Mouse (Mus musculus): ENCODE results near the gene Sstr5.

Gene Sstr5

GRCm38 (mm10) chr17:25472044-25472443 lies 25.0 kb downstream of the Sstr5 start:
- no peak for DNase-seq

DNA sequence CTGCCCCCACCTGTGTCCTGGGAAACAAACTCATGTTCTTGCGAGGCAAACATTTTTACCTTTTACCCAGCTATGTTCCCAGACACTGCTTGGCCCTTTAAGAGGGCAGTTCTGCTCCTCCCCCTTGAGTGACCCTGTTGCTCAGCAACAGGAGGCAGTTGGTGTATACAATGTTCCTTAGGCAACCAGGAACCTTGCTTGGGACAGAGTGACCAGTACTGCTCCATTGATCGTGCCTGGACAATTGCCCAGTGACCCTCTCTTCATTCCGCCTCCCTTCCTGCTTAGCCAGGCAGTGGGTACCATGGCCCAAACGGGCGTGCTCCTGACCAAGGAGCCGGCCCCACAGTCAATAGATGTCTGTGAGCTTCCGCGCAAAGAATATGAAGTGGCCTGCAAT lies 25.7 kb downstream of the Sstr5 start:
- peak; percentile 28 for DNase-seq

DNA sequence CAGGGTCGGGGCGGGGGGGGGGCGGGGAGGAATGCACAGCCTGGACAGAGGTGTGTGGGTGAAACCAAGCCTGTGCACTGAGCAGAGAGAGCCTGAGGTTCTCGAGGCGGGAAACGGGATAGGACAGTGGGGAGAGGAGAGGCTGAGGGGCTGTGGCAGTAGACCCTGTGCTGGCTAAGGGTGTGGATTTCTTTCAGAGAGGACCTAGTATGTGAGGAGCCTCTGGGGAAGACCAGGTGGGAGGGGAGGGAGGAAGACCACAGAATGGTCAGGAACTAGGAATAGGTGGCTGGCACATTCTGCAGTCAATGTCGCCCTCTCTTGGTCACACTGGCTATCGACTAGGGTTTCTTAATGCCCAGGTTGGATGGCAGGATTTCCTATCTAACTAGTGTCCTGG lies 27.3 kb downstream of the Sstr5 start:
- peak; percentile 70 for DNase-seq

DNA sequence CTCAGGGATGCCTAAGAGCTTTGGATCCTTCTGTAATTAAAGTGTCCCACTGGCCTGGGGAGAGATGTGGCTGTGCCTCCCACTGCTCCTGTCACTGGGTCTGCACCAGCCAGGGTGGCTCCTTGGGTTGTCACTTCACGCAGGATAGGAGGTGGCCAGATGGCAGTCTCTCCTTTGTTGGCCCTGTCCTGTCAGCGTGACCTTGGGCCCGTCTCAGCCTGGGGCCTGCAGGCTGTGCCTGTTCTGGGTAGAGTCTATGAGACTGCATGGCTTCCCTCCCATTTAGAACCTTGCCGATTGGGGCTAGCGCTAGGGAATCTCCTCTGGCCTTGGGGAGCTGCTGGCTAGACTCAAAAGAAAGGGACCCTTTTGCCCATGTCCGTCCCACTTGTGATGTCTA lies 28.8 kb downstream of the Sstr5 start:
- no peak for DNase-seq

DNA sequence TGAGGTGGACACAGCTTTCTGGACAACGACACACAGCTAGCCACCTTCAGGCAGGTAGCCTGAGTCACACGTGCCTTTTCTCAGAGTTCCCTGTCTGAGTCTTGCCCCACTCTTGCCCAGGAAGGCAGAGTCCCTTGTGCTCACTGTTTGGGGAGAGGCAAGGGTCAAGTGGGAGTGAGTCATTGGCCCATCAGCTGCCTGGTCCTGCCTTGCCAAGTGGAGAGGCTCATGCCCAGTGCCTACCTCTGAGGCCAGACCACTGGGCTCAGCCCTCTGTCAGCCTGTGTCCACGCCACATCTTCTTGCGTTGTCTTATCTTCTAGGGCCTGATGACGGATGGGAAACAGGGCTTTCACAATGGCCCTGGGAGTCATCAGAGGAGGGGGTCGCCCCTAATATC lies 29.3 kb downstream of the Sstr5 start:
- no peak for DNase-seq

GRCm38 (mm10) chr17:25466257-25466656 lies 30.8 kb downstream of the Sstr5 start:
- DNase-seq = no peak

- DNase-seq = no peak
Observed at GRCm38 (mm10) chr17:25464091-25464490, 33.0 kb downstream of the Sstr5 start.

DNA sequence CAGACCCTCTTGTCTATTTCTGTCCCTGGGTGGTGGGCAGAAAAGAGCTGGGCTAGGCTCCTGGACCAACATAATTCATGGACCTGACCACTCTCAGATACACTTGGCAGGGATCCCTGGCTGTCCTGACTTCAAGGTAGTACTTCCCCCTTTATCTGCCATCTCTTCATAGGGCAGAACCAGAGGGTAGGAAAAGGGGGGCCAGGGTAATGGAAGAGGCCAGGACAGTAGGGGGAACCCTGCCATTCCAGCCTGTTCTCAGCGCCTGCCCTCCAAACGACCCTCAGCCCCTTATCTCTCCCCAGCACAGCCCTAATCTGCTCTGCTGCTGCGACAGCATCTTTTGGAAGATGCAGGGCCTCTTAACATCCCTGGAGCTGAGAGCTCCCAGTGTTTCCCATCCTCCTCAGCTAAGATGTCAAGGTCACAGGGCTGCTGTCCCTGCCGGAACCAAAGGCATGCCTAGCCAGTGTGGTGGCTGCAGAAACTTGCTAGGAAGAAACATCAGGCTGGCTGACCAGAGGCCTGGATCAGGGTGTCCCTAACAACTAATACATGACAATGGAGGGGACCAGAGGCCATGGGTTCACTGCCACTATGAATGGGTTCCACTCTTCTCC lies 33.7 kb downstream of the Sstr5 start:
- DNase-seq = no peak

DNA sequence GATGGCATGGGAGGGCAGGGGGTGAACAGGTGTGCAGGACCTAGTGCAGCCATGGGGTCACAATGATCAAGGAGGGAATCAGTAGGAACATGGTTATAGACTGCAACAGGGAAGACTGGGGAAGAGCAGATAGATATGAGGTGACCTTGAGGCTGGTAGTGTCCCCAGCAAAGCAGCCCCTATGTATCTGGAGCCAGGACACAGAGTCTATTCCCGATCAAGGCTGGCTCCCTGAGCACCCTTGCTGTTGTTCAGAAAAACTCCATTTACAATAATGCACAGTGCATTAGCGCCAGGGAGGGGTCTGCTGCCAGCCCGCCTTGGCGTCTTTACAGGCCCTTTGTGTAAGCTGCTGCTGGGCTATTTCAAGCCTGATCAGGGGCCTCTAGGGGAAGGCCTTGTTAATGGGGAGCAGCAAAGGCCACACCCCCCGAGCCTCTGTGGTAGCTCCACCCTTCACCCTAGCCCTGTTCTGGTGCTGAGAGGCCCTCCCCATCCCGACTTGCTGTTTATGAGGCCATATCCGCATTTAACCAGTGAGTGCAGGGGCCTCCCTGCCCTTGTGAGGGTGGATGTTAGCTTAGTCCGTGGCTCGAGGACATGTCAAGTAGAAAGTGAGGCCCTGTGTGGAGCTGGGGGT lies 34.7 kb downstream of the Sstr5 start:
- no peak for DNase-seq

DNA sequence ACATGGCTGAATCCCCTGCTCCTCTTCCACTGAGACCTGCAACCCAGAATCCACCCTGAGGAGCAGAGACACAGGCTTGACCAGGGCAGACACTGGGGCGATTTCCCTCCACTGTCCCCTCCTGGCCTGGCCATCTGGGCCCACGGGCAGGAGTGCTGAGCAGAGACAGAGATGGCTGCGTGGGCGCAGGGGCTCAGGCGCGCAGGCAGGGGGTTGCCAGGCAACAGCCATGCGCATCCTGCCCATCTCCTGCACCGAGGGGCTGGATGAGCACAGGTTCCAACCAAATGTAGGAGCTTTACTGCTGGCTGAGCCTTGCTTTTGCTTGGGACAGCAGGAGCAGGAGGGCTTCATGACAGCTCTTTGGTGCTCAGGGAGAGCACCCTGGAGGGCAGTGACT lies 40.5 kb downstream of the Sstr5 start:
- DNase-seq = no peak

DNA sequence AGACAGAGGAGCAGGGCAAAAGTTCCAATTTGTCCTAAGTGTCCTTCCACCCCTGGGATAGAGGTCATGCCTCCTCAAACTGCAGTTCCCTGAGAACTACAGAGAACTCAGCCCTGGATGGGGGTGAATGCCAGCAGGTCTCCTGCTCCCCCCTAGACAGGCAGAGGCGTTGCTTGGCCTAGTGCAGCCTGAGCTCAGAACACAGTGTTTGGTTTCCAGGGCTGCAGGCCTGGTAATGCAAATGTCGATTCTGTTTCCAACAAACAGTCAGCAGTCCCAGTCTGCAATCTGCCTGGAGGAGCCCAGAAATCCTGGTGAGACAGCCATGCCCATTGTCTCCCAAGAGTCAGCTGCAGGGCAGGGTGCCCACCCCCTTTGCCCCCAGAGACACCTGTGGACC lies 42.8 kb downstream of the Sstr5 start, which contains the start of gene Tekt4:
Gene Tekt4, plus strand, starts transcription at position 344 of the 400 bp plus-strand sequence.
- no peak for DNase-seq

- DNase-seq = no peak
Observed at GRCm38 (mm10) chr17:25452246-25452965, 44.7 kb downstream of the Sstr5 start.

- no peak for DNase-seq
Observed at GRCm38 (mm10) chr17:25450329-25450728, 46.8 kb downstream of the Sstr5 start.

- no peak for DNase-seq
Observed at GRCm38 (mm10) chr17:25447865-25448264, 49.2 kb downstream of the Sstr5 start.

- DNase-seq = no peak
Observed at GRCm38 (mm10) chr17:25445841-25446240, 51.2 kb downstream of the Sstr5 start.

- DNase-seq = no peak
Observed at GRCm38 (mm10) chr17:25445074-25445473, 52.0 kb downstream of the Sstr5 start.

GRCm38 (mm10) chr17:25442889-25443288 lies 54.2 kb downstream of the Sstr5 start:
- no peak for DNase-seq

GRCm38 (mm10) chr17:25441417-25441816 lies 55.7 kb downstream of the Sstr5 start:
- DNase-seq = no peak

All from lung, postnatal 14 days (tissue).